Mouse (Mus musculus): ENCODE data around the gene Gm14569. TPM values are rescaled to one million over a fixed set of nuclear protein-coding genes. Genes with fewer than 3 reads are reported as not detected.

Gm14569 gene
- total RNA-seq (2021), result not detected
- long read RNA-seq, experiment 1, result 0 reads
- long read RNA-seq, experiment 2, result 0 reads

DNA sequence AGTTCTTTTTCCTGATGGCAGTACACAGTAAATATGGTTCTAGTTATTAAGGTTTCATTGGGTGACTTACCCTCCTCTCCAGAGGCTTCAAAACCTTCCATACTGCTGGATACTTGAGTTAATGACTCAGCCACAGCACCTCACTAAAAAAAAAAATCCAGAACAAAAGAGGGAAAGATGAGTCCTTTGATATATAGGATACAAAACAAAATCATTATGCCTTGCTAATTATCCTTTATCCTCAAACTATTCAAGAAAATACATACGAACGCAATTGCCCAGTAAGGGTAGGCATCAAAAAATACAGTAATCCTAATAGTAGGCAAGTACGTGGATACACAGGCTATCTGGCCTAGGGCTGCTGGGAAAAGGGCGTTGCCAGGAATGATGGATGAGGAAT, at the start of gene Gm14569:
Gene Gm14569 (minus strand): TSS at position 101 of the 400 bp plus-strand sequence.
- intact Hi-C loops (cut with DNase I), result no loop called here
- DNase-seq, result no peak

DNA sequence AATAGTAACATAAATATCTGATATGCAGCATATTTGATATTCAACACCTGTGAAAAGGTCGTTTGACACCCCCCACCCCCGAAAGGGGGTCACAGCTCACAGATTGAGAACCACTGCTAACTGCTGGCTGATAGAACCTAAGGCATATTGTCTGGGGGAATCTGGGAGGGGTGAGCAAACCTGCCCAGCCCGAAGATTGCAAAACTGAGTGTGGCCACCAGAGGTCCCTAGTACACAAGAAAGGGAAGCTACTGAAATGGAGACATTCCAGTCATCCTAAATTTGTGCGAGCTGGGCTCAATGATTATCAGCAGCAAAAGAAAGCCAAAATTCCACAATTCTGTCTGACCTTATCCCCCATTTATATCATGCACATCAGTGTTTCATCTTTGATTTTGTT, 42.9 kb upstream of the Gm14569 start:
- DNase-seq, result peak; percentile 53 to 65
- intact Hi-C loops (cut with DNase I), result loop anchor here (1.0 kb wide), 1 partner anchor 27 kb away; no protein-coding TSS in a partner anchor

DNA sequence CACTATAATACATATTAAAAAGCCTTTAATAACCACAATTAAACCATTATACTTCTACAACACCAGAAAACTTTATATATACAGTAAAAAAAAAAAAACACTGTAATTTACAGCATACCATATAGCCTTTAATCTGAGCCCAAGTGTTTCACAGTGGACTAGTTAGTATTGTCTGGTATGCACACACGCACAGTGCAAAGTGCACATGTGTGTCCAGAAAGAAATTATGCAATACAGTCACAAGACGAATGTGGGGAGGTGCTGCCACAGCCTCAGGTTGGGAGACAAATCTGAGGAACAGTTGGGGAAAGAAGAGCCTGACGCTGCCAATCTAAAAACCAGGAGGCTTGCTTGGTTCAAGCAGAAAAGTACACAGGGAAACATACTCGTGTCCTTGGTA, 42.1 kb upstream of the Gm14569 start:
- intact Hi-C loops (cut with DNase I), result loop anchor here (1.0 kb wide), 1 partner anchor 28 kb away; no protein-coding TSS in a partner anchor
- DNase-seq, result no peak

DNA sequence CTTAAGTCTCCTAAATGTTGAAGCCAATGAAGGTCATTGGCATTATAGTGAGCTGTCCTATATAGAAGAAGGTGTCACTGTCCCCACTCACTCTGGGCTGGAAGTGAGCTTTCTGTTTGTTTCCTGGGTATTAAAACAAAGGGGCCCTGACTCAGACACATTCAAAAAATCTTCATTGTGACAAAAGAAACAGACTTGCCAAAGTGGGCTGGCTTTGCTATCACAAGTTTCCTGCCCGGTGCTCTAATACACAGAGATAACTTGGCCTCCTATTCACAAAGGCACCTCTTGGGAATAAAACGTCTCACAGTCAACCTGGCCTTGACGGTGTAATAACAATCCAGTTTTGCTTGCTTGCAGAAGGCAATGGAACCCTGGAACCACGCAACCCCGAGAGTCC, 38.6 kb upstream of the Gm14569 start:
- intact Hi-C loops (cut with DNase I), result no loop called here
- DNase-seq, result no peak

DNA sequence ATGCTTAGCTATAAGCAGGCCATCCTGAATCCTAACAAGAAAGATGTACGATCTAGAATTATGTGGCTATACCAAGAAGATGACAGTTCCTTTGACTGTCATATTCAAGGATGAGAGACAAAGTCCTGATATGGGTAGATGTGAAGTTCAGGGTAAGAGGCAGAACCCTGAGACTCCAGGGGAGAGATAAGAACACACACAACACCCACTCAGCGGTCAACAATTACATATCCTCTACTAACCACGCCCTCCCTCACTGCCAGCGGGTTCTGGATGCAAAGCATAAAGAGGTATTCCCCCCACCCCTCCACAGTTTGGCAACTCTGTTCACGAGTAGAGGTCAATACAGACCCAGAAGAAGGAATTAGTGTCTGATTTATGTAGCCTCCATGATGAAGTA, 32.1 kb upstream of the Gm14569 start:
- intact Hi-C loops (cut with DNase I), result no loop called here
- no peak for DNase-seq

GRCm38 (mm10) chrX:36513726-36514125, 22.1 kb upstream of the Gm14569 start:
- no peak for DNase-seq
- intact Hi-C loops (cut with DNase I), result no loop called here

DNA sequence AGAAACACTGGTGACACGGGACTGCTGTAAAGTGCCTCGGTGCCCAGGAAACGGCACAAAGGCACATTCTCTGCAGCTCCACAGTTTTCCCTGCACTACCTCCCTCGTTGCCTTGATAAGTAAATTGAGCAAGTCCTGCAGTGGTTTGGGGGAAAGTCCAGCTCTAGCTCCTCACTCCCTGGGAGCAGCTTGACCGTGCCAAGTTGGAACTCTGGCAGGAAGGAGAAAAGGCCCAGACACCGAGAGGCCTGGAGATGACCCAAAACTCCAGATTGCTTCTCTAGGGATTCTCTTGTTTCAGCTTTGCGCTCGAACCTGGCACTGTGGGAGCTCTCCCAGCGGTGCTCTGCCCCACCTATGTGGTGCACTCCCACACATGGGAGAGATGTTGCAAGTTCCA, 21.6 kb upstream of the Gm14569 start:
- intact Hi-C loops (cut with DNase I), result no loop called here
- DNase-seq, result no peak

DNA sequence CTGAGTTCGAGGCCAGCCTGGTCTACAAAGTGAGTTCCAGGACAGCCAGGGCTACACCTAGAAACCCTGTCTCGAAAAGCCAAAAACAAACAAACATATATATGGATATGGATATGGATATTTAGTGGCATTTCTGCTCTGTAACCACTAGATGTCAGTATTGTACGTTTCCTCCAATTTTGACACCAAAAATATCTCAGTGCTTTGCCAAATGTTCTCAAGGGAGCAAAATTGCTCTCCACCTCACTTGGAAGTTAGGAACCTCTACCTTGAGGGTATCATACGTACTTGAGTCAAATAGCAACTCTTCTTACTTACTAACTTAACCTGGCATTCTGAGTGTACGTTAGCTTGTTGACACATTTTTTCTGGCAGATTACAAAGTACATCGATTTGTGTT, 15.2 kb upstream of the Gm14569 start:
- no peak for DNase-seq
- intact Hi-C loops (cut with DNase I), result no loop called here

DNA sequence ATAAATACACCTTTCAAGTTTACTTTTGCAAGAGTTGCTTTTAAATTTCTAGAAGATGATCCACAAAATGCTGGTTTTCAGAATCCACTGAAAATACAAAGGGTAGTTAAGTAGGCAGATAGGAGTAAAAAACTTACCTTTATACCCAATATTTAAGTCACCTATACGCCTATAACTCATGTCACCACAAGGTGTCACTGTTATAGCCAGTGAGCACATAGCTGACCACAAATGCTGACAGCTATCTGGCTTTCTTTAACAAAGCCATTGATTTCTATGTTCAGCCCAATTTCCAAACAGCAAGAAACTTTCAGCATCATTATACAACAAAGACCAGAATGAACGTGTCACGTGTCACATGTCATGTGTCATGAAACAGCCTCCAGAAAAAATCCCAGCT, 2.1 kb downstream of the Gm14569 start:
- intact Hi-C loops (cut with DNase I), result no loop called here
- no peak for DNase-seq

GRCm38 (mm10) chrX:36487996-36488395, 3.6 kb downstream of the Gm14569 start:
- intact Hi-C loops (cut with DNase I), result no loop called here

GRCm38 (mm10) chrX:36474873-36475272, 16.8 kb downstream of the Gm14569 start:
- intact Hi-C loops (cut with DNase I), result no loop called here
- no peak for DNase-seq

More at GRCm38 (mm10) chrX:36487996-36488395, 3.6 kb downstream of the Gm14569 start:
- no peak for DNase-seq

GRCm38 (mm10) chrX:36474103-36474751, 17.4 kb downstream of the Gm14569 start:
- intact Hi-C loops (cut with DNase I), result no loop called here
- no peak for DNase-seq

DNA sequence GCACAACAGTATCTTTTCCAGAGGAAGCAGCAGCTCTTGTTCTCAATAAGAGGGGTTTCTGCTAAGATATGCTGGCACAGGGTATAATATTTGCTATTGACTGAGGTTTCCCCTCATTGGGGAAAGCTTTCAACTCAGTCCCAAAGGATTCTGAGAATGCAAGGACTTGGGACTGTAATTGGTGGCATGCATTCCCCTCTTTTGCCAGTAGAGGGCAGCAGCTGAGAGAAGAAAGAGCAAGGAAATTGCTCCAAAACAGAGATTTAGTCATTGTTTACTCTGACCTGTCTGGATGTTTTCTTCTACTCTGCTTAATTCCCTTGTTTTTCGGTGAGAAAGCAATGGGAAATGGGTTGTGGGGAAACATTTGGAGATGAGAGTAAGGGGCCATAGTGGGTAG, 35.6 kb downstream of the Gm14569 start:
- intact Hi-C loops (cut with DNase I), result no loop called here
- no peak for DNase-seq

DNA sequence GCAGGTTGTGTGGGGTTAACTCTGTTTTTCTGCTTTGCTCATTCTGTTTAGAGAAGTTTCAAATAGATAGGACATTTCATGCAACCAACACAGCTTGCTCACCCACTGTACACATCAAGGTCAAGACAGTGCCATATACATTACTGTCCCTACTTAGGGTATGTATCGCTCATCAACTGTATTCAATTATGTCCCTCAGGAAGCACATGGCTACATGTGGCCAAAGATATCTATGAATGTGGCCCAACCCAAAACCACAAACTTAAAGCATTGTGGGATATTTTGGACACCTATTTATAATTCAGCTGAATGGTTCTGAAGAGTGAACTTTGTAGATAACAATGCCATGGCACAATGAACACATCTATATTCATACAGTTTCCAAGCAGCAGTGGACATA, 53.7 kb downstream of the Gm14569 start:
- intact Hi-C loops (cut with DNase I), result no loop called here
- DNase-seq, result no peak

DNA sequence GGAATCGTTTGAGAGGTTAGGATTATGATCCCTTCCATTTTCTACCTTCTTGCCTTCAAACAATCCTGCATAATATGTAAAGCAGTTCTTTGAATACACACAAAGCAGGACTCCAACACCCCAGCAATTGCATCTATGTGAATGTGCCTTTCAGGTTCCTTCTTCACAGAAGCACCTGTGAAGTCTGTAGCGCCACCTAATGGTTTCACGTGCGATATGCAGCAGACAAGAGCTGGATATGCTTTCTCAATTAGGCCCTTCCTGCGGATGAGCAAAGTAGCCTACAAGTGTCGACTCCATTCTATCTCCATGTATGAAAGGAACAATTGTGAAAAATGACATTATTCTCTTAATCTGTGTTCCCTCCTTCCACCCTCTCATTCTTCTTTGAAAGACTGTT, 56.6 kb downstream of the Gm14569 start:
- intact Hi-C loops (cut with DNase I), result no loop called here
- no peak for DNase-seq

- intact Hi-C loops (cut with DNase I), result no loop called here
- DNase-seq, result no peak
These were observed 72.5 kb downstream of the Gm14569 start for GRCm38 (mm10) chrX:36419153-36419552.

GRCm38 (mm10) chrX:36402316-36402715, 89.3 kb downstream of the Gm14569 start:
- DNase-seq, result no peak
- intact Hi-C loops (cut with DNase I), result no loop called here

GRCm38 (mm10) chrX:36400980-36401379, 90.7 kb downstream of the Gm14569 start, which contains the start of gene Gm6268:
Gm6268 (plus strand) TSS chrX:36401280.
- no peak for DNase-seq
- intact Hi-C loops (cut with DNase I), result no loop called here

DNA sequence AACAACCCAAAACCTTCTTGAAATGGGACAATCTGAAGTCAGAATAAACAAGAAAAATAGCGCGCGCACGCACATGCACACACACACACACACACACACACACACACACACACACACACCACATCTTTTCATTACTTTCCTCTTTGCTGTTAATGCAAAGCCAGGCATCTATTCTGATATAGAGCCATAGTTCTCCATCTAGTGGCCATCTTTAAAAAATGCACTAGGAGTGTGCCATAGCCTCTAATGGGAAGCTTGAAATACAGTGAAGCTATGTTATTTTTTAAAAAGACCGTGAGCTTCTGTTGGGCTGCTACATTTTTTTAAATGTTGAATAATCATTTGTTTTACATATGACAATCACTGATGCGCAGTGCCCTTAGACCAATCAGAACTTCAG, 98.4 kb downstream of the Gm14569 start:
- DNase-seq, result no peak
- intact Hi-C loops (cut with DNase I), result loop anchor here (2.0 kb wide), 1 partner anchor 166 kb away; no protein-coding TSS in a partner anchor

DNA sequence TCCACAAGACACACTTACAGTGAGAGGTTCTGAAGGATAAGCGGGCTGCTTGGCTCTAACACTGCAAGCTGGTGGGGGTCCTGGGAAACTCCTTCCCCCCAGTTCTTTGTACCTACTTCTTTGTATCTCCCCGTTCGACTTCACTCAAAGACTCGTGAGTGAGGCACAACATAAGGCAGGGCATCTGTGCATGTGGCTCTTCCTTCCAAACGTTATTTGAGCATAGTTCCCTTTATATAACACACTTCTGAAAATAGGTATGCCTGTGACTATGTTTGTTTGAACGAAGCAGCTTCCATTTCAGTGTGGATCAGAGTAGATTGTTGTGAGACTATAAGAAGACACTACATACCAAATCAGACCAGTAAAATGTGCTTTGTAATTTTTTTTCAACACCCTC, 99.0 kb downstream of the Gm14569 start:
- intact Hi-C loops (cut with DNase I), result loop anchor here (2.0 kb wide), 1 partner anchor 166 kb away; no protein-coding TSS in a partner anchor

GRCm38 (mm10) chrX:36390503-36390902, 101.1 kb downstream of the Gm14569 start:
- intact Hi-C loops (cut with DNase I), result no loop called here
- no peak for DNase-seq

More for the DNA sequence above, 99.0 kb downstream of the Gm14569 start:
- no peak for DNase-seq

GRCm38 (mm10) chrX:36389971-36390370, 101.7 kb downstream of the Gm14569 start:
- intact Hi-C loops (cut with DNase I), result no loop called here
- DNase-seq, result no peak
